Mouse (Mus musculus): ENCODE results near the gene Masp1.

- no peak for TF ChIP-seq USF1 (IDR thresholded peaks at IDR 0.05; ENCODE audit: low read depth)
- no peak for TF ChIP-seq FOSL1 (IDR thresholded peaks at IDR 0.05; ENCODE audit: insufficient read depth, low read length, poor library complexity, severe bottlenecking)
- TF ChIP-seq CTCF (IDR thresholded peaks at IDR 0.05; ENCODE audit: control insufficient read depth, insufficient read depth, insufficient read length) = no peak
- no peak for TF ChIP-seq MYOD1 (IDR thresholded peaks at IDR 0.05; ENCODE audit: control insufficient read depth, insufficient read length, low read depth)
- no peak for TF ChIP-seq CEBPB (IDR thresholded peaks at IDR 0.05; ENCODE audit: low read depth)
- TF ChIP-seq MYOG (IDR thresholded peaks at IDR 0.05; ENCODE audit: control insufficient read depth, extremely low read depth, insufficient read length) = no peak
- no peak for TF ChIP-seq MAX (IDR thresholded peaks at IDR 0.05)
These were observed 37.8 kb downstream of the Masp1 start for GRCm38 (mm10) chr16:23482846-23483245.

All from C2C12 (cell line).